Mouse (Mus musculus) kidney, embryonic 16.5 days (tissue): ENCODE results near the gene Lbh. TPM values are rescaled to one million over a fixed set of nuclear protein-coding genes. Genes with fewer than 3 reads are reported as not detected.

ENCODE experiments used
- ATAC-seq: fragments of 200-750 bp; cut with Nextera tagmentation; 2 replicates; pipeline ENCODE4 v1.8.0; 2017; ENCODE audit warnings: moderate TSS enrichment; ENCODE audit not compliant: low FRiP score, low TSS enrichment
- H3K27ac ChIP-seq: fragments of 300-500 bp; sonication (generic); 2 replicates; pipeline ENCODE4 v1.5.1; 2014; ENCODE audit warnings: low read length
- H3K27me3 ChIP-seq: fragments of 300-500 bp; sonication (generic); 2 replicates; pipeline ENCODE4 v1.6.1; 2014; ENCODE audit warnings: low read length, control low read depth, mixed read lengths; ENCODE audit not compliant: insufficient read depth
- H3K36me3 ChIP-seq: fragments of 300-500 bp; sonication (generic); 2 replicates; pipeline ENCODE4 v1.6.1; 2014; ENCODE audit warnings: low read length, control low read depth, mixed read lengths; ENCODE audit not compliant: insufficient read depth
- H3K4me1 ChIP-seq: fragments of 300-500 bp; sonication (generic); 2 replicates; pipeline ENCODE4 v1.6.1; 2014; ENCODE audit warnings: low read length, control low read depth, mixed read lengths; ENCODE audit not compliant: insufficient read depth
- H3K4me2 ChIP-seq: fragments of 300-500 bp; sonication (generic); replicated peaks from 2 replicates; pipeline ENCODE4 v1.6.1; 2014; ENCODE audit warnings: low read depth, low read length
- H3K4me3 ChIP-seq: fragments of 300-500 bp; sonication (generic); 2 replicates; pipeline ENCODE4 v1.5.1; 2014; ENCODE audit warnings: mild to moderate bottlenecking, low read length
- H3K9ac ChIP-seq: fragments of 300-500 bp; sonication (generic); replicated peaks from 2 replicates; pipeline ENCODE4 v1.6.1; 2014; ENCODE audit warnings: low read length
- H3K9me3 ChIP-seq: fragments of 300-500 bp; sonication (generic); 2 replicates; pipeline ENCODE4 v1.6.1; 2016; ENCODE audit warnings: low read length, control low read depth
- WGBS: fragments of 180-500 bp; shearing (Covaris S2); extraction: QIAGEN DNeasy Blood & Tissue Kit; methylation state at CpG from one replicate; pipeline ENCODE4 v1.1.7; 2014; 5-methylcytosine and 5-hydroxymethylcytosine counted together
- polyA plus RNA-seq: library from polyadenylated mRNA; unstranded; fragments of >200 nt; fragmentation: Nextera tagmentation; extraction: Ambion mirVana; gene quantifications from 2 replicates; pipeline ENCODE4 v1.2.1, GENCODE M21; 2015

Gene Lbh
- polyA plus RNA-seq, 1 experiment from 2014 or later: 8.8 TPM

DNA sequence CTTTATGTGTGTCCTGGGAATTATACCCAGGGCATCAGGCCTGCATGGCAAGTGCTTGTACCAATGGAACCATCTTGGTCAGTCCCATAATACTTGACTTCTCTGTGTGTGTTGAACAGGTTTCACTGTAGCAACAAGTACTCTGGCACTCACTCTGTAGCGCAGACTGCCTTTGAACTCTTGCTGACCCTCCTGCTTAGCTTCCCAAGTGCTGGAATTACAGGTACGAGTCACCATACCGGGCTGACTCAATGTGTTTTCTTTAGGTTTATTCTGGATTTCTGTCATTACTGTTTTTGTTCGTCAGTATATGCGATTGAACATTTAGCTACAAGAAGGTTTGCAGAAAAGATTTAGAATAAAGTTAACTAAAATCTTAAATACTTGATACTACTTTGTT lies 20.1 kb upstream of the Lbh start:
- Histone ChIP-seq H3K9ac (no peak overlapping the region), H3K4me1 (no peaks in the 10 kb centered on the region), H3K27me3 (no peaks in the 10 kb centered on the region), H3K36me3 (no peaks in the 10 kb centered on the region), H3K27ac (no peak overlapping the region), H3K9me3 (no peaks in the 10 kb centered on the region), H3K4me3 (no peak overlapping the region), H3K4me2 (no peak overlapping the region)
- 75% methylated on average over 5 of the region's 5 CpGs for WGBS
- ATAC-seq: no peak

DNA sequence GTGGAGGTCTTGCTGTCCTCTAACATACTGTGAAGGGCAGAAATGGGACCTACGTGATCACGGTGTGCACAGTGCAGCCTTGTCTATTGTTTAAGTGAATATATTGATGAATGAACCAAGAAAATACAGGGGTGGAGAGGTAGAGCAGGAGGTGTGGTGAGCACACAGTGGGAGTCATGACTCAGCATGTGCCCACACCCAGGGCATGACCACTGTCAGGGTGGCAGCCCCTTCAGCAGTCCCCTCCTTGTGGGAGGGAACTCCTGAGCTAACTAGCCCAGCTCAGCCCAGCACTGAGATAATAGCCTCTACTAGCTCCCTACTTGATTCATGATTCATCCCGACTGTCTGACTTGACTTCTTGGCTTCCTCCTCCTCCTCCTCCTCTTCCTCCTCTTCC lies 19.3 kb upstream of the Lbh start:
- Histone ChIP-seq H3K27ac (no peak overlapping the region), H3K4me2 (no peak overlapping the region), H3K36me3 (no peaks in the 10 kb centered on the region), H3K27me3 (no peaks in the 10 kb centered on the region), H3K4me1 (no peaks in the 10 kb centered on the region), H3K4me3 (no peak overlapping the region), H3K9ac (no peak overlapping the region), H3K9me3 (no peaks in the 10 kb centered on the region)
- WGBS: 64% methylated on average over 3 of the region's 3 CpGs
- no peak for ATAC-seq

DNA sequence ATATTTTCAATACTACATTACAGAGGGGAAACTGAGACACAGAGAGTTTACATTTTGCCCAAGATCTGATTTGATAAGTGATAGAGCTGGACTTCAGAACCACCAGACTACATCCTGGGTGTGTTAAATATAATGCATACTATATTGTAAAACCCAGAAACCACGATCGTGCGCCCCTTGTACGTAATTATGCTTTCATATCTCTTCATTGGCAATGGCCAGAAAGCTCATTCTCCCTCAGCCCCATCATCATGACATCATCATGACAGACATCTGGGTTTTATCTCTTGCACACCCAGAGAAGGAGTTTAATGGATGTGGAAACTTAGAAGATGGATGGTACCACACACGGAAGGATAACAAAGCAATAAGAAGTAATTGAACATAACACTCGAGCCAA lies 17.1 kb upstream of the Lbh start:
- H3K36me3 ChIP-seq: no peaks in the 10 kb centered on the region
- 66% methylated on average over 6 of the region's 6 CpGs for WGBS
- no peak for ATAC-seq

DNA sequence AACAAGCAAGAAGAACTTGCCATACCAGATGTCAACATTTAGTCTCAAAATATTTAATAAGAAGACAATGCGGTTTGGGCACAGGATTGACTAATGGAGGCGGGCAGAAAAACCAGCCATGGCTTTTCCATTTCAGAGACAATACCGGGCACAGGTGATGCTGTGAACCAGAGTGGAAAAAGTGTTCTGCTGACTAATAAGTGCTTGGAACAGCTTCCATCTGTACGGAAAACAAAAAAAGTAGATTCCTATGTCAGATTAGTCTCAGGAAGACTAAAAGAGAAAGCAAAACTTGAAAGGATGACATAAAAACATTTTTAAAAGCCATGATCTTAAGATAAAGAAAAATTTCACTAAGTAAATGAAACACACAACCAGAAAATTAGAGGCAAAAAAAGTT lies 16.4 kb upstream of the Lbh start:
- H3K4me3 ChIP-seq: no peak overlapping the region
- H3K9me3 ChIP-seq: no peaks in the 10 kb centered on the region
- WGBS: 63% methylated on average over 4 of the region's 4 CpGs
- no peaks in the 10 kb centered on the region for H3K27me3 ChIP-seq
- H3K4me1 ChIP-seq: no peaks in the 10 kb centered on the region
- ATAC-seq: no peak
- no peak overlapping the region for H3K27ac ChIP-seq
- no peak overlapping the region for H3K9ac ChIP-seq
- H3K36me3 ChIP-seq: no peaks in the 10 kb centered on the region
- H3K4me2 ChIP-seq: no peak overlapping the region

More for the DNA sequence above, 17.1 kb upstream of the Lbh start:
- Histone ChIP-seq H3K9me3 (no peaks in the 10 kb centered on the region), H3K4me3 (no peak overlapping the region), H3K4me2 (no peak overlapping the region), H3K27me3 (no peaks in the 10 kb centered on the region), H3K9ac (no peak overlapping the region), H3K27ac (0 out of 2 replicates have a peak overlapping the region, but pooled peaks have one; percentile 13), H3K4me1 (no peaks in the 10 kb centered on the region)

DNA sequence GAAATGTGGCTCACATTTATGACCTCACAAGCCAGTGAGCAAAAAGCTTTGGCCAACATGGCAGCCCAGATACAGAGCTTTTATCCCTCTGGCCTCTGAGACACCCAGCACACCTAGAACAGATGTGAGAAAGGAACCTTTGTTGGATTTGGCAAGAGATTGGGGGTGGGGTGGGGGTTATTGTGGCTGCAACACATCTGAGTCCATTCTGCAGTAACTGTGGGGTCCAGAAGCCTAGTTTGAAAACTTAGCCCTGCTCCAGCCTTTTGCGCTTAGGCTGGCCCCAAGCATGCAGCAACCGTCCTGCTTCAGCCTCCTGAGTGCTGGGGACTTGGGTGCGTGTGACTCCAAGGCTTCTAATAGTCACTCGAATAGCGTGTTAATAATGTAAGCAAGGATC lies 14.8 kb upstream of the Lbh start:
- WGBS: 93% methylated on average over 5 of the region's 5 CpGs
- no peak overlapping the region for H3K4me3 ChIP-seq
- no peak for ATAC-seq

DNA sequence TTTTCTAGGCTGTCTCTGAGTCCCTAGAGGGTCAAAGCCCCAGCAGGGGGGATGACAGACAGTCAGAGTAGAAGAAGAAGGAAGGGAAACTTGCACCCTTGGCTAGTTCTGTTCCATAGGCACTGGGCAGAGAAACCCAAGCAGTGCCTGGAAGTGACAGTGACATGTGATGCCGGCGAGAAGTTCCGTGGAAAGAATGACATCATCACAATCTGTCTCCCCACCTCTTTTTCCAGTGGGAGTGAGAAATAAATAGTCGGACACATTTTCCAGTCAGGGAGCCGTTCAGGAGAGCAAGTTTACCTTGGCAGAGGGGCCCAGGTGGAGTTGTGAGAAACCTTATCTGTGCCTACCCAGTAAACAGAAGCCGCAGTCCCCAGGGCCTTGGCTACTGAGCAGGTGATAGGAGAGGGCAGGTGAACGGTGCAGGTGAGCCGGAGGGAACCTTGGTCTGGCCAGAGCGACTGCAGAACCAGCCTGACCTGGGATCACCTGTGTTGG lies 14.1 kb upstream of the Lbh start:
- Histone ChIP-seq H3K4me3 (no peak overlapping the region), H3K4me2 (no peak overlapping the region), H3K9me3 (no peaks in the 10 kb centered on the region), H3K36me3 (no peaks in the 10 kb centered on the region), H3K4me1 (no peaks in the 10 kb centered on the region), H3K9ac (no peak overlapping the region), H3K27me3 (no peaks in the 10 kb centered on the region), H3K27ac (no peak overlapping the region)
- 60% methylated on average over 9 of the region's 9 CpGs for WGBS
- no peak for ATAC-seq

More for the DNA sequence above, 14.8 kb upstream of the Lbh start:
- Histone ChIP-seq H3K9ac (no peak overlapping the region), H3K27me3 (no peaks in the 10 kb centered on the region), H3K4me2 (no peak overlapping the region), H3K4me1 (no peaks in the 10 kb centered on the region), H3K27ac (no peak overlapping the region), H3K36me3 (no peaks in the 10 kb centered on the region), H3K9me3 (no peaks in the 10 kb centered on the region)

DNA sequence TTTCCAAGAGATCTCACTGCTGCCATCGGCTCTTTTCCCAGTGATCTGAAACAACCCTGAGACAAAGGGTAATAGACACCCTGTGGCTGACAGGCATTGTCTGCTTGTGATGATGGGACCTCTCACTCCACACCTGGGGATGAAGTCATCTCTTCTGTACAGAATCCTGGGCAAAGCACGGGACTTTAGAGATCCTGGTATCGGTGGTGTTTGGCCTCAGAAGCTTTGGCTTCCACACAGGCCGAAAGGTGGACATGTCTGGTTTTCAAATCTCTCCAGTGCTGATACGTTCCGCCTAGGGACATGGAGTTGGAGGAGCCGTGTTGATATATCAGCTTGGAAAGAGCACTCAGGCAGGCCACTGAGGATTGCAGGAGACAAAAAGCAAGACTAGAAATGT lies 13.2 kb upstream of the Lbh start:
- no peaks in the 10 kb centered on the region for H3K9me3 ChIP-seq
- H3K4me2 ChIP-seq: no peak overlapping the region
- no peak overlapping the region for H3K27ac ChIP-seq
- H3K27me3 ChIP-seq: no peaks in the 10 kb centered on the region
- 90% methylated on average over 7 of the region's 7 CpGs for WGBS
- no peaks in the 10 kb centered on the region for H3K36me3 ChIP-seq
- H3K4me1 ChIP-seq: no peaks in the 10 kb centered on the region
- ATAC-seq: no peak
- no peak overlapping the region for H3K4me3 ChIP-seq
- H3K9ac ChIP-seq: no peak overlapping the region

DNA sequence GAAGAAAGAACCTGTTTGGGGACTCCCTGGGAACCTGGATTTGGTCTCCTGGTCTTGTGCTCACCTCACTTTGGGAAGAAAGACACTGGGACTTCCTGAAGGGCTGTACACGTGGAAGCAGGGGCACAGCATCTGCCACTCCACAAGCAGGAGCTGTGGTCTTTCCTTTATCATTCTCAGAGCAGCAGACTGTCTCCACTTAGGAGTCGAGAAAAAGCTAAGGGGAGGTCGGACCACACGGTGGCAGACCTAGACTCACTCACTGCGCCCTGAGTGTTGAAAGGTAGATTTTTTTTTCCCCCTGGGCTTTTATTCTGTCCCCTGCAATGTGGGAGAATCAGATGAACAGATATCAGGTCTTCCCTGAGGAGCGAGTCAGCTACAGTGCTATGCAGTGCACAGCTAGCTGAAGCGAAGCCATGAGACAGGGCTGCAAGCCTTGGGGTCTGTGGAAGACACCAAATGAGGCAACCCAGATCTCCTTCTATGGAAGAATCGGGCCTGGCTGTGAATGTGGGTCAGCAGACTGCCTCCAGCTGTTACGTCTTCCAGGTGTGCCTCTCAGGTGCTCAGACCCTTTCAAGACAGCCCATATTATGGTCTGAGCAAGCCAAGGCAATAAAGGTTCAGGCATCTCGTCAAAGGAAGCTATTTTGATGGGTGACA lies 11.7 kb upstream of the Lbh start:
- 71% methylated on average over 10 of the region's 10 CpGs for WGBS
- Histone ChIP-seq H3K4me3 (no peak overlapping the region), H3K27ac (no peak overlapping the region), H3K4me2 (no peak overlapping the region), H3K4me1 (no peaks in the 10 kb centered on the region), H3K27me3 (no peaks in the 10 kb centered on the region), H3K9ac (no peak overlapping the region), H3K36me3 (no peaks in the 10 kb centered on the region), H3K9me3 (no peaks in the 10 kb centered on the region)
- no peak for ATAC-seq

DNA sequence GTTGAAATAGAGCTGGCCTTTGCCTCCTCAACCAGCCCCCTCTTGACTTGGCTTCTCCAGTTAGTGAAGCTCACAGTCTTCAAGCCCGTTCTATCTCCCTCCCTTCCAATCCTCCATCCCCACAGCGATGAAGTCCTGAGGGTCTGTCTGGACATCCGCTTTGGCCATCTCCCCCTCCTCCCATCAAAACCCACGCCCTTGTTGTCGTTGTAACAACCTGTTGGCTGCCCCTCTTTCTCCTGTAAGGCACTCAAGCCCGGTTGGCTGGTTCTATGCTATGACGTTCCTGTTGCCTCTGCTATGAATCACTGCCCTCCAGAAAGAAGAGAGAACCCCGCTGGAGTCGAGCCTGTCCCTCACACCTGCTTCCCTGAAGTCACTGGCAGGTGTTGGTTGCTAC lies 10.9 kb upstream of the Lbh start:
- H3K4me1 ChIP-seq: no peaks in the 10 kb centered on the region
- no peaks in the 10 kb centered on the region for H3K27me3 ChIP-seq
- no peak overlapping the region for H3K4me2 ChIP-seq
- H3K36me3 ChIP-seq: no peaks in the 10 kb centered on the region
- ATAC-seq: no peak
- no peak overlapping the region for H3K27ac ChIP-seq
- no peak overlapping the region for H3K4me3 ChIP-seq
- no peaks in the 10 kb centered on the region for H3K9me3 ChIP-seq
- WGBS: 85% methylated on average over 9 of the region's 9 CpGs
- no peak overlapping the region for H3K9ac ChIP-seq

DNA sequence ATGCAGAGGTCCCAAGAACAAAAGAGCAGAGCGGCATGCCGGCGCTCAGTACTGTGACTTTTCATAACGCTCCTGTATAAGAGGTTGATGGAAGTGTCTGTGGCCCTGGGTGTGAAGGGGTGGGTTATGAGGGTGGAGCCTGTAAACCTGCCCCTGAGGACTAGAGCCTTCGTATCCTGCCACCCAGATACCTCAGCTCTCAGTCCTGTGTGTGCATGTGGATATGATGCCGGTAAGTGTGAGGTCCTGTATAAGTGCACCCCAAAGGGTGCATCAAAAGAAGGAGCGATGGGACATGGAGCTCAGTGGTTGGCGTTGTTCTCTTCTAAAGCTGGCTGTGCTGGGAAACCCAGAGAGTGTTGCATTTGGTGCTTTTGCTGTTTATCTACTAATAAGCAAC lies 10.3 kb upstream of the Lbh start:
- ATAC-seq: no peak
- Histone ChIP-seq H3K9me3 (no peaks in the 10 kb centered on the region), H3K27me3 (no peaks in the 10 kb centered on the region), H3K27ac (no peak overlapping the region), H3K4me2 (no peak overlapping the region), H3K36me3 (no peaks in the 10 kb centered on the region), H3K4me1 (no peaks in the 10 kb centered on the region), H3K9ac (no peak overlapping the region), H3K4me3 (no peak overlapping the region)
- WGBS: 91% methylated on average over 8 of the region's 8 CpGs
